Comparison of ENCODE assay signal across 9 mouse cellular contexts in the genomic region with DNA sequence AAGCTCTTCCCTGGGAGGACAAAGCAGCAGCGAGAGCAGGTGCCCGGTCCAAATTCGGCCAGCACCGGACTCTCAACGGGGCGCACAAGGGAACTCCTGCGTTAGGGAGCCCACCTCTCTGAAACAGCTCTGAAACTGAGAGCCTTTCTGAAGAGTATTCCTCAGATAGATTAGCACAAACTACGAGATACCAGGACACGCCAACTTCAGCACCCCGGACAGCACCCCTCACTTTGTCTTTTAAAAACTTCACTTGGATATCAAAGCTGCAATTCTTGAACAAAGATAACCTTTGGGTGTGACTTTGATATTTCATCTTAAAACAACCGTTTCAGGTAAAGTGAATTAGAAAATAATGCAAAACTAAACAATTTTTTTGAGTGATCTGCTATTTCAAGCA. TPM values are rescaled to one million over a fixed set of nuclear protein-coding genes. Genes with fewer than 3 reads are reported as not detected.
DNase-seq lines count a peak whose midpoint lies in the region; ATAC-seq lines count a peak whose summit lies in the region.
"Had no signal": no experiment of that assay in that cellular context is flagged by ENCODE, and none has a peak within 500 bp of the region (broad histone marks: within the 10 kb centered on the region; RNA-seq: fewer than 3 reads in every experiment).

No protein-coding gene starts in this region.

- peak; percentile 53 to 65 for DNase-seq in heart, postnatal 10 days
- no peak for DNase-seq in heart, adult 11 months
- peak; percentile 68 for DNase-seq in ES-CJ7 (ENCODE audit: low read depth, low spot score)
- peak; percentile 68 for DNase-seq in embryo, embryonic 11.5 days (ENCODE audit: low read depth, low spot score)
- peak; percentile 43 to 58 for DNase-seq in kidney, postnatal 25 days
- DNase-seq in frontal cortex, postnatal 14 days (ENCODE audit: low spot score in 2 of 2) = no peak
- no peak for DNase-seq in layer of hippocampus, adult 11-12 months (ENCODE audit: low spot score)

- no peak overlapping the region for H3K27ac ChIP-seq in neural tube, embryonic 15.5 days (replicated peaks)

- peak overlapping the region; percentile 9; the same call in 1 of the 2 replicates for H3K4me3 ChIP-seq in neural tube, embryonic 15.5 days (replicated peaks)

- peak overlapping the region; percentile 52 for H3K4me2 ChIP-seq in neural tube, embryonic 15.5 days

- H3K36me3 ChIP-seq in neural tube, embryonic 15.5 days = no peaks in the 10 kb centered on the region

- intact Hi-C loops in heart, postnatal 10 days (cut with DNase I) = no loop called here

- ATAC-seq in neural tube, embryonic 15.5 days (ENCODE audit: low FRiP score) = no peak

- no peaks in the 10 kb centered on the region; the same call in 1 of the 2 replicates for H3K27me3 ChIP-seq in neural tube, embryonic 15.5 days (replicated peaks)

- H3K9ac ChIP-seq in neural tube, embryonic 15.5 days (replicated peaks) = no peak overlapping the region

- no peaks in the 10 kb centered on the region for H3K9me3 ChIP-seq in neural tube, embryonic 15.5 days (replicated peaks)

- peaks cover 6% of the 10 kb centered on the region for H3K4me1 ChIP-seq in neural tube, embryonic 15.5 days

- 3% methylated on average over 11 of the region's 11 CpGs for WGBS in neural tube, embryonic 15.5 days

RNA-seq across cellular contexts. Expression of gene Gm39653, which starts 1.2 kb away (rescaled TPM):
- total RNA-seq in heart, postnatal 10 days (2021) = not detected
- 0.14 and 0.17 TPM in 2 replicates for polyA plus RNA-seq in neural tube, embryonic 15.5 days (2015; fragmentation: Nextera tagmentation; extraction: Ambion mirVana)
- polyA plus RNA-seq: heart, embryonic 14.5 days had no signal

Comparison
In these comparisons a context has a peak if more than half of its experiments do, and no peak if none do; other contexts are left out.
1. DNase-seq: peak in heart, postnatal 10 days (2 of 2), ES-CJ7 (single experiment), embryo, embryonic 11.5 days (single experiment) and kidney, postnatal 25 days (2 of 2); none in heart, adult 11 months (single experiment), frontal cortex, postnatal 14 days (0 of 2) and layer of hippocampus, adult 11-12 months (single experiment).